Mouse (Mus musculus) brain, adult 2 months (tissue): ENCODE measurements around the gene Pold1.

Experiments used
- DNase-seq: peaks from one replicate; pipeline ENCODE4 v3.0.0; 2011; ENCODE audit warnings: low read depth, low spot score

Pold1 gene

DNA sequence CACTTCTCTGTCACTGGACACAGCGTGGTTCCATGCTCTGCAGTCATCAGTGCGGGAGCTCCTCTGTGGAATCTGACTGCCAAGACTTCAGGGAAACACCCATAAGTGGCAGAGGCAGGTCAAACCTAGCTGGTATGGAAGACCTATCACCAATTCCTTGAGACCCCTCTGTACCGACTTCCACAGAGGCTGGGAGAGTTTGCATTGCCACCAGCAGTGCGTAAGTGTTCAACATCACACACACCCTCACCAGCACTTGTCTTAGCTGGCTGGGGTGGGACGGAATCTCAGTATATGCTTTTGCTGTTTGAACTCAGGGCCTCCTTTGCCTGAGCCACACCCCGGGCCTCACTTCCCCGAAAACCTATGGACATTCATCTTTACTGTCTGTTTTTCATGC, 60.7 kb downstream of the Pold1 start:
- no peak for DNase-seq

GRCm38 (mm10) chr7:44486927-44487575, 61.6 kb downstream of the Pold1 start:
- peak; percentile 68 for DNase-seq

- DNase-seq = no peak
Observed at GRCm38 (mm10) chr7:44485572-44486195, 63.0 kb downstream of the Pold1 start.

DNA sequence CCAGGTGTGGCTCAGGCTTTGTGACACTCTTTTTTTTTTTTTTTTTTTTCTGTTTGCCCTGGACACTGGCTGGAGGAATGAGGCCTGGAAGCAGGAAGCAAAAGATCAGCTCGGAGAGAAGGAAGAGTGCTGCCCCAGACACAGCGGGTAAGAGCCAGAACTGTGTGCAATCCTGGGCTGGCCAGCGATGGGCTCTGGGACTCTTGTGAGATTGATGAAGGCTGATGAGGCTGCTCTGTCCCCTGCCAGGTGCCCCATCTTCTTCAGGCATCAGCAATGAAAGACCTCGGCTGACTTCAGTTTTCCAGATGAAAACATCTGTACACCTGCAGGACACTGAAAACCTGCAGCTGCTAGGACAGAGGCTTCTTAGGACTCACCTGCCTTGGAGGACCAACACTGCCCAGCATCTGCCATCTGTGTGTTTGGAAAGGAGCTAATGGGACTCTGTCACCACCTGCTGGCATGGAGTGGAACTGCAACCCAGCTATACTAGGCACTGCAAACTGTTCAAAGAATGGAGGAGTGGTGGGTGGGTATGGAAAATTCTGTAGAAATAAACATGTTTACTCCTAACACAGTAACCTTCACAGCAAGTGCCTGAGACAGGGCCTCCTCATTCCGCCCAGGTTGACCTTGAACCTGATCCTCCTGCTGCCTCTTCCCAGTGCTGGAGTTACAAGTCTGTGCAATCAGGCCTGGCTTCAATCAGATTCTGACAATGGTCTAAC, 63.6 kb downstream of the Pold1 start:
- peak; percentile 93 for DNase-seq

- no peak for DNase-seq
Observed at GRCm38 (mm10) chr7:44484109-44484508, 64.5 kb downstream of the Pold1 start.

DNA sequence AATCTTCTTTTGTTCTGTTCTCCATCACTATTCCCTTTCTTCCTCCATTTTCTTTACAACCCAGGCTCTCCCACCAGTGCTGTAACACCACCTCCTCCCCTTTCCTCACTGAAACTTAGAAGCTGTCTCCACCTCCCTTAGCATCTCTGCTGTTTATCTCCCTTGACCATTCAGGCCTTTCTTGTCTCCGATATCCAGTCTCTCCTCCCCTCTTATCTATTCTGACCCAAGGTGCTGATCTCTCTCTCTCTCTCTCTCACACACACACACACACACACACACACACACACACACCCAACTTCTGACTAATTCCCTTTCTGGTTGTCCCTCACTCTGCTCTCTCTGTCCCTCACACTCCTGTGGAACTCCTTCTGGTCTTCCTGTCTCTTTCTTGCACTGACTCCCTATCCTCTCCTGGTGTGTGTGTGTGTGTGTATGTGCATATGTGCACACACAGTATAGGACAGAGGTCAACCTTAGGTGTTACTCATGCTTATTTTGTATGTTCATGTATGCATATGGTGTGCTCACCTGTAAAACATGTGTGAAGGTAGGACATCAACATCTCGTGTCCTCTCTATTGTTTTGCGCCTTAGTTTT, 65.7 kb downstream of the Pold1 start:
- DNase-seq = no peak
